Mouse (Mus musculus): ENCODE measurements around the gene Lyg2. TPM values are rescaled to one million over a fixed set of nuclear protein-coding genes. Genes with fewer than 3 reads are reported as not detected.

Gene Lyg2
- total RNA-seq, 1 experiment from 2014 or later, result not detected

DNA sequence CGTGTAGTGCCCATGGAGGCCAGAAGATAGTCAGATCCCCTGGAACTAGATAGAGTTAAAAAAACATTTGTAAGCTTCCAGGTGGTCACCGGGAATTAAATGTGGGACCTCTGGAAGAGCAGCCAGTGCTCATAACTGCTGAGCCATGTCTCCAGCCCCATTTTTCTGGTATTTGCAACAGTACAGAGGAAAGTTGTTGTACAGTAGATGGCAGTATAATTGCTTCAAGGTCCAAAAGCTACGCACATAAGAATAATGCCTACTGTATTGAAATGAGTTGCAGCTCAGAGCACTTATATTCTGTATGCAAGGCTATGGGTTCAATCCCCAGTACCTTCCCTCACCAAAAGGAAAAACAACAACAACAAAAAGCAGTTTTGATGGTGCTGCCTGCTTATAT lies 24.9 kb downstream of the Lyg2 start:
- ATAC-seq (replicated peaks in 1 of 2; ENCODE audit: insufficient read depth in 1 of 2, low FRiP score in 2 of 2, low TSS enrichment in 1 of 2, low read depth in 1 of 2, poor library complexity in 2 of 2, severe bottlenecking in 2 of 2), result no peak

DNA sequence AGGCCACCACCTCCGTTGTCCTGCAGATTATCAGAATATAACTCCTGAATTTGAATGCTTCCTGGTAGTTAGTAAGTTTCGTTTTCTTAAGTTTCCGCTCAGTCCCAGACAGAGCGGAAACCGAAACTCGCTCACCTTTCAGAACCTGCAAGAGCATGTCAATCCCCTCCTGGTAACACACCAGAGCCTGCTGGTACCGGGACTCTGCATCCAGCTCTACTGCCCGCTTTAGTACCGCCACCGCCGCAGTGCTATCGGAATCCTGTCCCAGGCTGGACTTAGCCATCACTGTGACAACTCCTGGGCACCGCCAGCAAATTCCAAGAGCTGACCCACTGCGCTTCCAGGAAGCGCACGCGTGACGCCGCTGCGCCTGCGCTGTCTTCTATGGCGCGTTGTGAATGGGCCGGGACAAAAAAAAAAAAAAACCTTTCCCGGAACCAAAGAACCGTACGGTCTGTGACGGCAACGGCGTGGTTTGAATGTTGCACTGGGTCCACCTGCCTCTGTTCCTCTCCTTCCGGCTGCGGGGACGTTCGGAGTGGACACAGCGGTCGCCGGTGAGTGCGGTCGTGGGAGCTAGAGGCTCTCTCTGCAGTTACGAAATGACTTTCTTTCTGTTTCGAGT lies 26.2 kb downstream of the Lyg2 start, which contains the start of the genes Mitd1 and Mrpl30:
Gene Mitd1 (minus strand): TSS at position 387 of the 628 bp plus-strand sequence.
Gene Mrpl30 (plus strand): TSS at position 453 of the 628 bp plus-strand sequence.
- ATAC-seq (replicated peaks in 1 of 2; ENCODE audit: insufficient read depth in 1 of 2, low FRiP score in 2 of 2, low TSS enrichment in 1 of 2, low read depth in 1 of 2, poor library complexity in 2 of 2, severe bottlenecking in 2 of 2), result peak; percentile 86 to 90

- no peak for ATAC-seq (replicated peaks in 1 of 2; ENCODE audit: insufficient read depth in 1 of 2, low FRiP score in 2 of 2, low TSS enrichment in 1 of 2, low read depth in 1 of 2, poor library complexity in 2 of 2, severe bottlenecking in 2 of 2)
Measured at GRCm38 (mm10) chr1:37889206-37889605, 27.1 kb downstream of the Lyg2 start.

GRCm38 (mm10) chr1:37884451-37884850 lies 31.8 kb downstream of the Lyg2 start:
- peak; percentile 45 to 46 for ATAC-seq (replicated peaks in 1 of 2; ENCODE audit: insufficient read depth in 1 of 2, low FRiP score in 2 of 2, low TSS enrichment in 1 of 2, low read depth in 1 of 2, poor library complexity in 2 of 2, severe bottlenecking in 2 of 2)

DNA sequence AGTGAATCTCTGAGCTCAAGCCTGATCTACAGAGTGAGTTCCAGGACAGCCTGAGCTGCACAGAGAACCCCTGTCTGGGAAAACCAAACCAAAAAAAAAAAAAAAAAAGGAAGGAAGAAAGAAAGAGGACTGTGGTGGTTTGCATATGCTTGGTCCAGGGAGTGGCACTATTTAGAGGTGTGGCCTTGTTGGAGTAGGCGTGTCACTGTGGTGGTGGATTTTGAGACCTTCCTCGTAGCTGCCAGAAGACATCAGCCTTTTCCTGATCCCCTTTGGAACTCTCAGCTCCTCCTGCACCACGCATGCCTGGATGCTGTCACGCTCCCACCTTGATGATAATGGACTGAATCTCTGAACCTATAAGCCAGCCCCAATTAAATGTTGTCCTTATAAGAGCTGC lies 32.9 kb downstream of the Lyg2 start:
- no peak for ATAC-seq (replicated peaks in 1 of 2; ENCODE audit: insufficient read depth in 1 of 2, low FRiP score in 2 of 2, low TSS enrichment in 1 of 2, low read depth in 1 of 2, poor library complexity in 2 of 2, severe bottlenecking in 2 of 2)

- ATAC-seq (replicated peaks in 1 of 2; ENCODE audit: insufficient read depth in 1 of 2, low FRiP score in 2 of 2, low TSS enrichment in 1 of 2, low read depth in 1 of 2, poor library complexity in 2 of 2, severe bottlenecking in 2 of 2), result no peak
Measured at GRCm38 (mm10) chr1:37877736-37878460, 38.4 kb downstream of the Lyg2 start.

- ATAC-seq (replicated peaks in 1 of 2; ENCODE audit: insufficient read depth in 1 of 2, low FRiP score in 2 of 2, low TSS enrichment in 1 of 2, low read depth in 1 of 2, poor library complexity in 2 of 2, severe bottlenecking in 2 of 2), result no peak
Measured at GRCm38 (mm10) chr1:37873157-37873556, 43.1 kb downstream of the Lyg2 start.

DNA sequence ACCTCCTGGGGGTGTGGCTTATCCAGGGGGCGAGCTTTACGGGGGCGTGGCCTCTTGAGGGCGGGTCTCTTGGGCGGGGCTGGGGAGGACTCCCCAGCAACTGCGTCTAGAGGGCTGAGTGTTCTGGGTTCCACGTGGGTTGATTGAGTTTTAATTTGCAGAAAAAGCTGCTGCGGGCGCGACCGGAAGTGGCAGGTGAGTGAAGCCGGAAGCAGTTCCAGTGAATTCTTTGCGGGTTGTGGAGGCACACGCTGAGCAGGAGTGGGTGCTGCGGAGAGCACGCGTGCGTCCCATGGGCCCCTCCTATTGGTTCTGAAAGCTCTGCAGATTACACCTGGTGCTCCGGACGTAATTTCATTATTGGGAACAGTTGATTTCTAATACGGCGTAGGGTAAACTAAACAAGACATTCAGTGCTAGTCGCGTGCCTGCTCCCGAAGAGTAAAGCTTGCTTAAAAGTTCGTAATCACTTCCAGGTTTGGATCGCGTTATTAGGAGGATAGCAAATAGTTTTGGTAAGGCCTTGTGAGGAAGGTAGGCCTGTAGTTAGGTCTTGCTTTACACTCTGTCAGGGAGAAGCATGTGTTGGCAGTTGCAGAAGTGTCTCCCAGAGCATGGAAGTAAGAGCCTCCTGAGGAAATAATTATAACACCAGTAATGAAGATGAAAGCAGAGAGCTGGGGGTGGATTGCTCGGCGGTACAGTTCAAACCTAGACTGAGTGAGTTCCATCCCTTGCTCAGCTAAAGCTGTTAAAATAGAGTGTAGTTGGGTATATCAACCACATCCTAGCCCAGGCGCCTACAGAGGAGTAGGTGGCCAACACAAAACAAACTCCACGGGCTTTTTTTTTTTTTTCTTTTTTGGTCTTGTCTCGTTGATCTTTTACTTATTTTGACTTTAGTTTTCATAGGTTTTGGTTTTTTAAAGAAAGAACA lies 43.9 kb downstream of the Lyg2 start:
- ATAC-seq (replicated peaks in 1 of 2; ENCODE audit: insufficient read depth in 1 of 2, low FRiP score in 2 of 2, low TSS enrichment in 1 of 2, low read depth in 1 of 2, poor library complexity in 2 of 2, severe bottlenecking in 2 of 2), result peak; percentile 79 to 84

GRCm38 (mm10) chr1:37871704-37872103 lies 44.6 kb downstream of the Lyg2 start, which contains the start of gene Lipt1:
Lipt1 (plus strand) TSS chr1:37871738.
- no peak; a peak in 1 of 4 replicates for ATAC-seq (replicated peaks in 1 of 2; ENCODE audit: insufficient read depth in 1 of 2, low FRiP score in 2 of 2, low TSS enrichment in 1 of 2, low read depth in 1 of 2, poor library complexity in 2 of 2, severe bottlenecking in 2 of 2)

GRCm38 (mm10) chr1:37869362-37869761 lies 46.9 kb downstream of the Lyg2 start:
- ATAC-seq (replicated peaks in 1 of 2; ENCODE audit: insufficient read depth in 1 of 2, low FRiP score in 2 of 2, low TSS enrichment in 1 of 2, low read depth in 1 of 2, poor library complexity in 2 of 2, severe bottlenecking in 2 of 2), result no peak

DNA sequence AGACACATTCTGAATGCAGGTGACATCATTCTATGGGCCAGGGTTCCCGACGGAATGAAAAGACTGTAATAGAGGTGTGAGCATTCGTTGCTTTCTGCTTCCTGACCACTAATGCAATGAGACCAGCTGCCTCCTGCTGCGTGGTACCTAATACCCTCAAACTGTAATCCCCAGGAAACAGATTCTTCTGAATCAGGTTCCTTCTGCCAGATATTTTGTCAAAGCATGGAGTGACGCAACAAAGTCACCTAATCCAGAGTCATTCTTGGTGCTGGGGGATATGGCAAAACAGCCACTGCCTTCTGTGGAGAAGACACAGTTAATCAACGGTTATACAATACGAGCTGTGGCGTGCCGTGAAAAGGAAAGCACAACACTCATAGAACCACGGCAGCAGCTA lies 47.7 kb downstream of the Lyg2 start:
- peak in 1 of 2 experiments; percentile 6; a peak in 1 of 4 replicates for ATAC-seq (replicated peaks in 1 of 2; ENCODE audit: insufficient read depth in 1 of 2, low FRiP score in 2 of 2, low TSS enrichment in 1 of 2, low read depth in 1 of 2, poor library complexity in 2 of 2, severe bottlenecking in 2 of 2)

GRCm38 (mm10) chr1:37867684-37868322 lies 48.5 kb downstream of the Lyg2 start:
- ATAC-seq (replicated peaks in 1 of 2; ENCODE audit: insufficient read depth in 1 of 2, low FRiP score in 2 of 2, low TSS enrichment in 1 of 2, low read depth in 1 of 2, poor library complexity in 2 of 2, severe bottlenecking in 2 of 2), result no peak

GRCm38 (mm10) chr1:37867056-37867455 lies 49.2 kb downstream of the Lyg2 start:
- ATAC-seq (replicated peaks in 1 of 2; ENCODE audit: insufficient read depth in 1 of 2, low FRiP score in 2 of 2, low TSS enrichment in 1 of 2, low read depth in 1 of 2, poor library complexity in 2 of 2, severe bottlenecking in 2 of 2), result no peak

GRCm38 (mm10) chr1:37866286-37866685 lies 50.0 kb downstream of the Lyg2 start, which contains the start of gene Tsga10:
Tsga10 (minus strand) TSS chr1:37866429.
- no peak for ATAC-seq (replicated peaks in 1 of 2; ENCODE audit: insufficient read depth in 1 of 2, low FRiP score in 2 of 2, low TSS enrichment in 1 of 2, low read depth in 1 of 2, poor library complexity in 2 of 2, severe bottlenecking in 2 of 2)

DNA sequence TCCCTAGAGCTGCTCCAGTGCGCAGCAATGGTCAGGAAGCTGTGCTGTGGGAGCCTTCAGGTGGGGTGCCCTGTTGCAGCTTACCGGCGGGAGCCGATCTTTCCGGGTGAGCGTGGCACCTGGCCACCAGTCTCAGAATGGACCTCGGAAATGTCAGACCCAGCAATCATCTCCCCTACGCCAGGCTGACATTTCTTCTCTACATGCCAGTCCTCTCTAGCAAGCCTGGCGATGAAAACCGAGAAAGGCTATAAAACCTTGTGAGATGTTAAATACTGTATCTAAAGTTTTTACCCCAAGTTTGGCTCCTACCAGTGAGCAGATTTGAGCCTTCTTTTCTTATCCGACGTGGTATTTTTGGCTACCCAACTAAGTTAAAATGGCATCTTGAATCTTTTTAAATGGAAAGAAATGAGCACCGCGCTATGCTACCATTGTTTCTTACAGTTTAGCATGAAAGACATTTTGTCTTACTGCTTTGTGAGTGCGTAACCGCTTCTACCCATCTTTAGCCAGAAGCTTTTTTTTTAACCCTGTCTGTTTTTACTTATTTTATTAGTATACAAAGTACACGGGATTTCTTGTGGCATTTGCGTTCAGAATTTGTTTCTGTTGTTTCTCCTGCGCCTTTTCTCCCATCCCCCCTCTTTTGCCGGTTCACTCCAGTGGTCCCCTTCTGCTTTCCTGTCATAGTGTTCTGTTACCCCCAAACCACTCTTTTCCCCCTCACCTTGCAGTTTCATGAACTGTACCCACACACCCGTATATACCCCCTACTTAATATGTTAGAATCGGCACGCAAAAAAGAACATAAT lies 50.7 kb downstream of the Lyg2 start:
- no peak for ATAC-seq (replicated peaks in 1 of 2; ENCODE audit: insufficient read depth in 1 of 2, low FRiP score in 2 of 2, low TSS enrichment in 1 of 2, low read depth in 1 of 2, poor library complexity in 2 of 2, severe bottlenecking in 2 of 2)
